Mouse (Mus musculus) right cerebral cortex, postnatal 10 days (tissue): ENCODE data around the gene Pkig.
"Not testable (repeated sequence)": the region's sequence is repeated elsewhere in the genome, so short reads cannot be mapped to it uniquely, and the experiment has no call there.

Experiments
- DNase-seq, 2 experiments: peaks; one replicate each; pipeline ENCODE4 v3.0.0; 2021; ENCODE audit warnings: low spot score in 2 of 2

Gene Pkig

GRCm38 (mm10) chr2:163643576-163643971 is 14.6 kb upstream of the Pkig start:
- no peak for DNase-seq

- DNase-seq = no peak
Observed at GRCm38 (mm10) chr2:163644047-163644446, 14.1 kb upstream of the Pkig start.

- DNase-seq = peak; percentile 98 to 99
Observed at GRCm38 (mm10) chr2:163644575-163645385, 13.4 kb upstream of the Pkig start, which contains the start of gene Serinc3. Serinc3 (minus strand) TSS chr2:163645131.

GRCm38 (mm10) chr2:163645700-163646460 is 12.3 kb upstream of the Pkig start:
- no peak for DNase-seq

GRCm38 (mm10) chr2:163646461-163647080 is 11.6 kb upstream of the Pkig start:
- no peak for DNase-seq

- not testable (repeated sequence) for DNase-seq
Observed at GRCm38 (mm10) chr2:163655699-163656098, 2.5 kb upstream of the Pkig start.

- DNase-seq = no peak
Observed at GRCm38 (mm10) chr2:163657486-163657885, 700 bp upstream of the Pkig start.

- peak in 1 of 2 experiments; percentile 42 for DNase-seq
Observed at GRCm38 (mm10) chr2:163658941-163659340, 755 bp downstream of the Pkig start.

- DNase-seq = no peak
Observed at GRCm38 (mm10) chr2:163659431-163659830, 1.2 kb downstream of the Pkig start.

- DNase-seq = no peak
Observed at GRCm38 (mm10) chr2:163660103-163660701, 2.0 kb downstream of the Pkig start.

- DNase-seq = peak; percentile 67
Observed at GRCm38 (mm10) chr2:163661371-163661850, 3.2 kb downstream of the Pkig start.

- no peak for DNase-seq
Observed at GRCm38 (mm10) chr2:163662076-163662475, 3.9 kb downstream of the Pkig start.

GRCm38 (mm10) chr2:163662698-163663221 is 4.6 kb downstream of the Pkig start:
- DNase-seq = no peak

- no peak for DNase-seq
Observed at GRCm38 (mm10) chr2:163663930-163664329, 5.7 kb downstream of the Pkig start.

- DNase-seq = no peak
Observed at GRCm38 (mm10) chr2:163667045-163667444, 8.9 kb downstream of the Pkig start.

GRCm38 (mm10) chr2:163670872-163671594 is 12.8 kb downstream of the Pkig start:
- no peak for DNase-seq

GRCm38 (mm10) chr2:163674397-163674796 is 16.2 kb downstream of the Pkig start:
- DNase-seq = no peak

GRCm38 (mm10) chr2:163675144-163675619 is 17.0 kb downstream of the Pkig start:
- DNase-seq = no peak

- DNase-seq = no peak
Observed at GRCm38 (mm10) chr2:163675662-163676061, 17.5 kb downstream of the Pkig start.

GRCm38 (mm10) chr2:163676321-163676720 is 18.1 kb downstream of the Pkig start:
- DNase-seq = no peak

GRCm38 (mm10) chr2:163676745-163677144 is 18.6 kb downstream of the Pkig start:
- no peak for DNase-seq
